Mouse (Mus musculus) Patski (cell line): ENCODE measurements around the gene Fcer2a. TPM values are rescaled to one million over a fixed set of nuclear protein-coding genes. Genes with fewer than 3 reads are reported as not detected.

Experiments used
- ATAC-seq: fragments of 100-300 bp; one replicate; pipeline ENCODE4 v1.8.0; 2021
- CTCF ChIA-PET: fragments of 350-600 bp; sonication (Branson Sonifier 250); formaldehyde crosslinking; loops from one replicate; lab custom pipeline; 2022; ENCODE audit warnings: inconsistent platforms; lab: Charles Lee
- POLR2A ChIA-PET: fragments of 350-600 bp; sonication (Branson Sonifier 250); formaldehyde crosslinking; loops from one replicate; lab custom pipeline; 2022; ENCODE audit warnings: antibody characterized with exemption, inconsistent platforms; lab: Charles Lee
- DNase-seq: peaks from one replicate; pipeline ENCODE4 v3.0.0-alpha.2; 2011; ENCODE audit warnings: low read depth, low spot score
- H3K27me3 ChIP-seq: fragments of 371-371 bp; one replicate; pipeline ENCODE4 v1.5.1; 2021
- CTCF ChIP-seq: fragments of 100-300 bp; IDR thresholded peaks from one replicate; pipeline ENCODE4 v1.5.1; 2021
- in situ Hi-C: fragments of 300-500 bp; cut with MboI; formaldehyde crosslinking; loops from 3 replicates; pipeline ENCODE4 v1.11.1; 2018; ENCODE audit warnings: low pct_unique_long_range_greater_than_20kb, mixed read lengths
- polyA plus RNA-seq: library from polyadenylated mRNA; unstranded; gene quantifications from one replicate; pipeline ENCODE4 v1.2.3, GENCODE M21; 2021

Gene Fcer2a
- polyA plus RNA-seq, 1 experiment from 2014 or later: 0.09 TPM

DNA sequence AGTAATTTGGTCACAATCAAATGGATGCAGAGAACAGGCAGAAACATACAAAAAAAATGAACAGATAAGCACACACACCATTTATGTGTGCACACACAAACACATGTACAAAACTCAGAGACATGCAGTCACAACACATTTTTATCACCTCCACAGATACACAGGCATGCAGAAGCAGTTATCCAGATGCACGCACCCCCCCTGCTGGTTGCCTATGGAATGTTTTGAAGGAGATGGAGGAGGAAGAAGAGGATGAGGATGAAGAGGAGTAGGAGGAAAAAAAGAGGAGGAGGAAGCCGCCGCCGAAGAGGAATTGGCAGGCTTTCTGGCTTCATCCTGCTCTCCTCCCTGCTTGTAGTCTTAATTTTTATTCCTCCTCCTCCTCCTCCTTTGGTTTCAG, 11.7 kb upstream of the Fcer2a start:
- CTCF ChIA-PET: no interaction called here
- in situ Hi-C loops: loop anchor here (10.0 to 25.0 kb wide), 2 partner anchors 419 to 657 kb away; no protein-coding TSS in a partner anchor
- H3K27me3 ChIP-seq: peaks cover 59% of the 10 kb centered on the region

DNA sequence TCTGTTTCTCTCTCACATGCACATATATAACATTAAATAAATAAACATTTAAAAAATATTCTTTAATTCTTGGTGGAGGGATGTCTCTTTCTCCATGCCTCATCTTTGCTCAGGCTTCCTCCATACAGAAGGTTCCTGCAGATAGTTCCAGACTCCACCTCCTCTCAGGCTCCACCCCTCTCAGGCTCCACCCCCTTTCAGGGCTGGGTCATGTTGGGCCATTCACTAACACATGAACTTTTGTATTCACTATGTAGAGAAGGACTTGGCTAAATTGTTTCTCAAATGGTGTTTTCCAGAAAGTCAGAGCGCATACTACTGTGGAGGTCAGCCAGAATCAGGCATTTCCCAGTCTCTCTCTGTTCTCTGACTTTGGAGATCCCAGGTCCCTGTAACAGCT, 7.5 kb upstream of the Fcer2a start:
- in situ Hi-C loops: loop anchor here (10.0 to 25.0 kb wide), 2 partner anchors 423 to 661 kb away; no protein-coding TSS in a partner anchor
- ChIA-PET POLR2A (no interaction called here), CTCF (no interaction called here)
- DNase-seq (no peak), ATAC-seq (no peak)
- no peak for TF ChIP-seq CTCF
- peaks cover 53% of the 10 kb centered on the region for H3K27me3 ChIP-seq

More for the DNA sequence above, 11.7 kb upstream of the Fcer2a start:
- no peak for DNase-seq
- no peak for ATAC-seq
- POLR2A ChIA-PET: no interaction called here
- TF ChIP-seq CTCF: peak; percentile 54

DNA sequence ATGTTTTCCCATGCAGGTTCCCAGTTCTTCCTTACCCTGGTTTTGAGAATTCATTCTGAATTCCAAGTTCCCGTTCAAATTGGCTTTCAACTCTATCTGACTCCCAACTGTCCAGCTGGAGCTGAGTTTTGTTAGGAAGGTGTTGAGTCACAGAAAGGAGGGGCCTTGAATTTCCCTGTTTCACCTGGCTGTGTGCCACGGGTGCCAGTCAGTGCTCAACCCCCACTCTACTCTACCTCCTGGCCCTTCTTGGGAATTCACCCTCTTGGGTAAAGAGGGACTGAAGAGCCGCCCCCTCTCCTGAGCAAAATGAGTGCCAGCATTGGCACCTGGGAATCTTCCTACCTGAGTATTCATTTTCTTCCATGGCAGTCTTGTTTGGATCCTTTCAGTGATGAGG, 3.2 kb downstream of the Fcer2a start:
- no peak for TF ChIP-seq CTCF
- POLR2A ChIA-PET: no interaction called here
- no peak for ATAC-seq
- DNase-seq: no peak
- CTCF ChIA-PET: no interaction called here
- in situ Hi-C loops: no loop called here
- H3K27me3 ChIP-seq: peaks cover 21% of the 10 kb centered on the region

DNA sequence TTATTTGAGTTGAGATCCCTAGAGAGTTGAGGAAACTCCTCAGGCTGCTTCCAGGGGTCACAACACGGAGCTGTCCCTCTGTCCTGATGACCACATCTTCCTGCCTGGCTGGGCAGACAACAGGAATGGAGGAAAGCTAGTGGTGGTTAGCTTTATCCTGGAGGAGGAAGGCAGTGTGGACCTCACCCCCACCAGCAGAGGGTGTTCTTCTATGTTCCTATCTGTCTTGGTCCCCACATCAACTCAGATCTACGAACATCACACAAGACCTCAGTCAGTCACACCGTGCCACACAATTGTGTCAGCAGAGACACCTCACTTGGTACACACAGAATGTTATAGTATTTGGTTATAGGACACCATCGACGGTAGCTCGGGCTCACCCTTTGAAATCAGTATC, 6.4 kb downstream of the Fcer2a start:
- CTCF ChIA-PET: no interaction called here
- no peak for ATAC-seq
- H3K27me3 ChIP-seq: peaks cover 17% of the 10 kb centered on the region
- no peak for DNase-seq
- in situ Hi-C loops: no loop called here
- POLR2A ChIA-PET: interaction anchor here (0.8 kb wide), 1 partner anchor 17 kb away, joined by 3 read pairs; no protein-coding TSS in a partner anchor
- no peak for TF ChIP-seq CTCF

DNA sequence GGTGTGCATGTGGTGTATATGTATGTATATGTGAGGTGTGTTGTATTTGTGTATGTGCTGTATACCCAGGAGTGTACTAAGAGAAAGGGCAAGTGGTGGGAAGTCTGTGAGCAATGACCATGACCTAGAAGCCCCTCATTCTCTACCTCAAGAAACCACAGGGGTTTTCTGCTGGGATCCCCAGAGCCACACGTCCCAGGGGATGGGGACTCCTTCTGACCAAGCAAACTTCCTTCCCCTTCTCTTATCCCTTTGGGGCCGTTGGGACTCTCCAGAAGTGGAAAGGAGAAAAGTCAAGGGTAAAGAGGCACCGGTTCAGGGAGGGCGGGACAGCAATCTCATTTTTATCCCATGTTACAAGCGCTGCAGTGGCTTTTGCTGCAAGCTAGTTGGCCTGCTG, 8.6 kb downstream of the Fcer2a start:
- ATAC-seq: no peak
- in situ Hi-C loops: no loop called here
- CTCF ChIA-PET: no interaction called here
- DNase-seq: no peak
- POLR2A ChIA-PET: no interaction called here
- no peak for TF ChIP-seq CTCF
- peaks cover 17% of the 10 kb centered on the region for H3K27me3 ChIP-seq

DNA sequence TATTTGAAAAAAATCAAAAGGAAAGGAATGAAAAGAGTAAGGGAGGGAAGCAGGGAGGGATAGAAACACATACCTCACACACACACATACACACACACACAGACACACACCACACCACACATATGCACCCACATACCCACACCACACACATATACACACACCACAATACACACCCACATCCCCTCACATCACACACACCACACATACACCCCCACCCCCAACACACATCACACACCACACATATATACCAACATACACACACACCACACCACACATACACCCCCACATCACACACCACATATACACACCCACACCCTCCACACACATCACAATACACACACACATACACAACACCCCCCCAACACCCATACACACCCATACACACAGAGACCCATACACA, 9.4 kb downstream of the Fcer2a start:
- in situ Hi-C loops: no loop called here
- ChIA-PET CTCF (no interaction called here), POLR2A (no interaction called here)
- peaks cover 10% of the 10 kb centered on the region for H3K27me3 ChIP-seq
- no peak for ATAC-seq
- no peak for DNase-seq
- no peak for TF ChIP-seq CTCF

DNA sequence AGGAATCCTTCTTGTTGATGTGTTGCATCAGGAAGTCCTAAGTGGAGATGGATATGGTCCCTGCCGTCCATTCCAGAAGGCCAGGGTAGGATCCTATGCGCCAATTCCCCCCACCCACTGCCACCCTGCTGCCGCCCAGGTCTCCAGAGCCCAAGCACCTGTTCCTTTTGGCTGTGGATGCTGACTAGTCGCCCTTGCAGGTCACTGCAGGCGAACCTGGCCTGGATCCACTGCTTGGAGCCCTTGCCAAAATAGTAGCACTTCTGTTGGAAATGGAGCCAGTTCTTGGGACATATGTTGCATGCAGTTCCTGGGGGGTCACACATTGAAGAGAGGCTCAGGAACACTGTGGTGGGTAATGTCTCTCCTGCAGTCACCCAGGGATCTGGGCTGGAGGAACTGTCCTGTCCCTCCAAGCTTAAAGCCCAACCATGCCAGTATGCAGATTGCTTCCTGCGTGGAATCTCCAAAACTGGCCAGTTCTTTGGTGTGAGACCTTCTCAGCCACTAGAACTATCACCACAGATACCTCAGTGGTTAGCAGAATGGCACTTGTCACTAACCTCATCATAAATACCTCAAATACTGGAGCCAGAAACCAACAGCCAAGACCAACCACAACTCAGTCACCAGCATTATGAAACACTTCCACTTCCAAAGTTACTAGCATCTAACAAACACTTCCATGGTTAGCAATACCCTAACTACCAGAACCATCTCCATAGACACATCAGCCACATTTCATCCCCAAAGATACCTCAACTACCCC, 10.4 kb downstream of the Fcer2a start:
- in situ Hi-C loops: no loop called here
- H3K27me3 ChIP-seq: peaks cover under 1% of the 10 kb centered on the region
- TF ChIP-seq CTCF: no peak
- POLR2A ChIA-PET: no interaction called here
- ATAC-seq (no peak), DNase-seq (no peak)
- CTCF ChIA-PET: no interaction called here

DNA sequence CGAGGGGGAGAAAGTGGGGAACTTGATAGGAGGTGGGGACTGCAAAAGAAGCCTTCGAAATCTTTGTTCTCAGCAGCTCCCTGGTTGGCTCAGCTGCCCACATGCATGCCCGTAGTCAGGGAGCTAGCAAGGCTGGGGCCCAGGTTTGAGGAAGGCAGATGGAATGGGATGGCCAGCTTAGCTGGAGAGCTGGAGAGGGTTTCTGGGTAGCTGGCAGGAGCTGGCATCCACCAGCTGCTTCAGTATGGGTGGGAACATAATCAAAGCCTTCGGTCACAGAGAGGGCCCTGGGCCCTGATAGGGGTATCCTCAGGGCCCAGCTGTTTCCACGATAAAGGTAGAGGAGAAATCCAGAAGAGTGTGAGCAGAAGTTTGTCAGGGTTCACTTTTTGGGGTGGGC, 11.5 kb downstream of the Fcer2a start:
- no peaks in the 10 kb centered on the region for H3K27me3 ChIP-seq
- ChIA-PET CTCF (no interaction called here), POLR2A (no interaction called here)
- TF ChIP-seq CTCF: no peak
- no peak for ATAC-seq
- DNase-seq: no peak
- in situ Hi-C loops: no loop called here

DNA sequence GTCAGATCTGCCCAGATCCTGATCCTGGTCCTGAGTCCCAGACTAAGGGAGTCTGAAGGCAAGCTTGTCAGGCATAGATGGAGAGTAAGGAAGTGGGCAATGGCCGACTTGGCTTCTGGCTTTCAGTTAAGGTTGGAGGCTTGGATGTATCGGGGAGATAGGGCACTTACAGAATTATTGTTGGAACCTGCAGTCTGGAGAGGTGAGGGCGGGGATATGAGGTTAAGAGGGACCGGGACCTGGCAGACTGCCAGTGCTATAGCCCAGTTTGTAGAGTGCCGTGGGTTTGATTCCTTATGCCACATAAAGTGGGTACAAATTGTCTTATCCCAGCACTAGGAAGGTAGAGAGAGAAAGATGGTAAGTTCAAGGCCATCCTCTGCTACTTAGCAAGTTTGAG, 14.3 kb downstream of the Fcer2a start:
- no peaks in the 10 kb centered on the region for H3K27me3 ChIP-seq
- no peak for TF ChIP-seq CTCF
- no peak for ATAC-seq
- in situ Hi-C loops: loop anchor here (5.0 to 10.0 kb wide), 3 partner anchors 212 to 325 kb away; partner anchors contain the start of genes A430078G23Rik and Pex11g
- CTCF ChIA-PET: no interaction called here
- POLR2A ChIA-PET: no interaction called here
- no peak for DNase-seq

DNA sequence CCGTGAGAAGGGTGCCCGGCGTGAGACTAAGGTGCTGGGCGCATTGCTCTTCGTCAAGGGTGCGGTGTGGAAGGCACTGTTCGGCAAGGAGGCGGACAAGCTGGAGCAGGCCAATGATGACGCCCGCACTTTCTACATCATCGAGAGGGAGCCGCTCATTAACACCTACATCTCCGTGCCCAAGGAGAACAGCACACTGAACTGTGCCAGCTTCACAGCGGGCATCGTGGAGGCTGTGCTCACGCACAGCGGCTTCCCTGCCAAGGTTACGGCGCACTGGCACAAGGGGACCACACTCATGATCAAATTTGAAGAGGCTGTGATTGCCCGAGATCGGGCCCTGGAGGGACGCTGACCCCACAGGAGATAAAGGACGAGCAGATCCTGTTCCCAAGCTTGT, 14.7 kb downstream of the Fcer2a start:
- ATAC-seq (no peak), DNase-seq (no peak)
- TF ChIP-seq CTCF: no peak
- ChIA-PET CTCF (no interaction called here), POLR2A (no interaction called here)
- no peaks in the 10 kb centered on the region for H3K27me3 ChIP-seq
- in situ Hi-C loops: loop anchor here (5.0 to 10.0 kb wide), 3 partner anchors 212 to 324 kb away; partner anchors contain the start of genes A430078G23Rik and Pex11g

DNA sequence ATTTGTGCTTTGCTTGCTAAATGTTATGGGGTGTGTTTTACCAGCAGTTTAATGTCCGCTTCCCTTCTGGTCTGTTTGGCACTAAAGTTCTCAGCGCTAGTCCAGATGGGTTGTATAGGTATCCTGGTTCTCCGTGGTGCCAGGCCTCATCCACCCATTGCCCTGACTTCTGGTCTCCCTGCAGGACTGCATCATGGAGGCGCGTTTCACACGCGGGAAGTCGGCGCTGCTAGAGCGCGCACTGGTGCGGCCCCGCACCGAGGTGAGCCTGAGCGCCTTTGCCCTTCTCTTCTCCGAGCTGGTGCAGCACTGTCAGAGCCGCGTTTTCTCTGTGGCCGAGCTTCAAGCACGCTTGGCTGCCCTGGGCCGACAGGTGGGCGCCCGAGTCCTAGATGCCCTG, 15.1 kb downstream of the Fcer2a start:
- no peak for ATAC-seq
- ChIA-PET POLR2A (no interaction called here), CTCF (no interaction called here)
- TF ChIP-seq CTCF: no peak
- DNase-seq: no peak
- in situ Hi-C loops: loop anchor here (5.0 to 10.0 kb wide), 3 partner anchors 212 to 324 kb away; partner anchors contain the start of genes A430078G23Rik and Pex11g
- H3K27me3 ChIP-seq: no peaks in the 10 kb centered on the region
